Mouse (Mus musculus): Measurements from ENCODE around the gene Myo1g. TPM values are rescaled to one million over a fixed set of nuclear protein-coding genes. Genes with fewer than 3 reads are reported as not detected.
A peak's percentile ranks its signal among the peaks of the same experiment; 100 is the strongest.

Myo1g gene
- polyA plus RNA-seq, 1 experiment = 0.77 TPM

DNA sequence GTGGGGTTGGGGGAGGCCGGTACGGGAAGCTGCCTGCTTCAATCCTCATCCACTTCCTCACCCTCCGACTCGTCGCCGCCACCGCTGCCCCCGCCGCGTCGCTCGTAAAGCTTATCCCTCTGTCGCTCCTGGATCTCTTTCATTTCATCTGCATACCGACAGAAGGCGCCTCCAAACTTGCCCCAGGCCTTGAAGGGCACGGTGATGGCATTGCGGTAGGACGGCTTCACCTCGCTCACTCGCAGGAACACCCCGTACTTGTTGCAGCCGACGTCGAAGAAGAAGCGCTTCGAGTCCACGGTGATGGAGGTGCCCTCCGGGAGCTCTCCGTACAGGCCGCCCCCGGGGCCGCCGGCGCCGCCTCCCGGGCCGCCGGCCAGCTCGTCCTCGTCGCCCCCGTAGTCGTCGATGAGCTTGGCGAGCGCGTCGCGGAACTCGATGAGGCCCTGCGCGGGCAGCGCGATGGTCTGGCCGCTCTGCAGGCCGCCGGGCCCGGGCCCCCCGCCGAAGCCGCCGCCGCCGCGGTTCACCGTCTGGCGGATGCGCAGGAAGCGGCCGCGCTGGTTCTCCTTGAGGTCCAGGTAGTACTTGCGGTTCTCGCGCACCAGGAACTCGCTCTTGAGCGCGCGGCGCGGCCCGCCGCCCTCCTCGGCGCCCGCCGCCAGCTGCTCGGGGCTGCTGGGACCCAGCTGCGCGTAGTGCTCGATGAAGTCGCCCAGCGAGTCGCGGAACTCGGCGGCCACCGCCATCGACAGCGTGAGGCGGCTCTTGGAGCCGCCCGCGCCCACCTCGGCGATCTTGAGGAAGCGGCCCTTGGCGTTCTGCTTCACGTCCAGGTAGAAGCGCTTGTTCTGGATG is 45.7 kb downstream of the Myo1g start:
- Histone ChIP-seq H3K4me1 (ENCODE audit: control insufficient read depth, insufficient read depth, low read length) (peaks cover 17% of the 10 kb centered on the region), H3K27ac (ENCODE audit: insufficient read depth, low read length) (peak overlapping the region; percentile 72), H3K27me3 (ENCODE audit: control insufficient read depth, insufficient read depth, low read length) (no peaks in the 10 kb centered on the region), H3K4me3 (replicated peaks; ENCODE audit: insufficient read depth, low read depth, low read length) (peak overlapping the region; percentile 94)
- under 1% methylated on average over 109 of the region's 109 CpGs for WGBS
- no peak for TF ChIP-seq POLR2A (IDR thresholded peaks at IDR 0.05; ENCODE audit: borderline replicate concordance, insufficient read depth, low read length)
- TF ChIP-seq CTCF (IDR thresholded peaks at IDR 0.05; ENCODE audit: borderline replicate concordance, insufficient read depth, low read depth, low read length) = no peak
- peak; percentile 67 to 71 for DNase-seq

DNA sequence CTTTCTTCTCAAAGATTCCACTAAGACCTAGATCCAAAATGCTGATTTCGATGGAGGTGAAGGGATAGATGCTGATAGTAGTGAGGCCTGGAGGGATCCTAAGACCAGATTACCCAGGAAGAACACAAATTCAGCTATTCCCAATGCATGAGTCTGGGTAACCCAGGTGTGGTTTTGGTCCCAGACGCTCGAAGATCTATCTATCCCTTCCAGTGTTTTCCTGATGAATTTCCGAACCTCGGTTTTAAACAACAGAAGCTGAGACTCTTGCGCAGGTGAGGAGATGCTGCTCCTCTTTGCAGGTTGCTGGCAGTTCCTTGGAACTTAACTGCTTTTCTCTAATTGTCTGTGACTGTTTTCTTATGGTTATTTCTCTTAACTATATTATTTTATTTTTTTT is 46.4 kb downstream of the Myo1g start:
- H3K4me3 ChIP-seq (replicated peaks; ENCODE audit: insufficient read depth, low read depth, low read length) = peak overlapping the region; percentile 94
- TF ChIP-seq POLR2A (IDR thresholded peaks at IDR 0.05; ENCODE audit: borderline replicate concordance, insufficient read depth, low read length) (no peak), CTCF (IDR thresholded peaks at IDR 0.05; ENCODE audit: borderline replicate concordance, insufficient read depth, low read depth, low read length) (no peak)
- 4% methylated on average over 6 of the region's 6 CpGs for WGBS
- no peak for DNase-seq
- no peak overlapping the region; the same call in 1 of the 2 replicates for H3K27ac ChIP-seq (ENCODE audit: insufficient read depth, low read length)
- H3K27me3 ChIP-seq (ENCODE audit: control insufficient read depth, insufficient read depth, low read length) = no peaks in the 10 kb centered on the region
- H3K4me1 ChIP-seq (ENCODE audit: control insufficient read depth, insufficient read depth, low read length) = peaks cover 12% of the 10 kb centered on the region

DNA sequence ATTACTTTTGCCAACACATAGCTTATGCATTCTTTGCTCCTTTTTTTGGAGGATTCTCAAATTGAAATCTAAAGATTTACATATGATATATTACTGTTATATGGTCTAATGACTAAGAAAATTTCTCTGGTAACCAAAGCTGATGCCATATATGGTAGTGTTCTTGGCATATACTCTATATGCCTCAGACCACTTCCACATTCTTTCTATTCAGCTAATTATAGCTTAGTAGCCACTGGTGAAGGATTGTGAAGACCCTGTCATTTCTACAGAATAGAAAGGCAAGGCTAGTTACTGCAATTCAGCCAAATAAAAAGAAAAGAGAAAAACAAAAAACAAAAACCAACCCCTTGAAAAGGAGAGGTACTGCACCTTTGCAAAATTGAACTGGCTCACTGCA is 48.7 kb downstream of the Myo1g start:
- Histone ChIP-seq H3K27ac (ENCODE audit: insufficient read depth, low read length) (no peak overlapping the region), H3K4me1 (ENCODE audit: control insufficient read depth, insufficient read depth, low read length) (peaks cover 9% of the 10 kb centered on the region; the same call in 1 of the 2 replicates), H3K27me3 (ENCODE audit: control insufficient read depth, insufficient read depth, low read length) (no peaks in the 10 kb centered on the region), H3K4me3 (replicated peaks; ENCODE audit: insufficient read depth, low read depth, low read length) (peak overlapping the region; percentile 38)
- TF ChIP-seq POLR2A (IDR thresholded peaks at IDR 0.05; ENCODE audit: borderline replicate concordance, insufficient read depth, low read length) = no peak
- TF ChIP-seq CTCF (IDR thresholded peaks at IDR 0.05; ENCODE audit: borderline replicate concordance, insufficient read depth, low read depth, low read length) = no peak
- DNase-seq = no peak

DNA sequence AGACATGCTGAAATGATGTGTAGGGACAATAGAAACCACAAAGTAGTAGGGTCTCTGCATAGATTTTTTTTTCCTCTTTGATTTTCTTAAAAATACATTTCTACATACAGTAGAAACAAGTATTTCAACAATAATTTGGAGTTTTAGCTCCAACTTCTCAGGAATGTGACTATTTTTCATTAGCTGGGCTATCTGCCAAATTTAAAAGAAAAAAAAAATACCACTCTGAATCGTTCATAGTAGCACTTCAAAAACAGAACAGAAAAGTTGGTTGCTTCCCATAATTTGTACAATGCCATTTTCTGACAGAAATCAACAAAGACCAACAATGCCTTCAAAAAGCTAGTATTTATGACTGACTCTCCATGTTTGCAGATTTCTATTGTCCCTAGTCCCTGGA is 49.3 kb downstream of the Myo1g start:
- H3K4me3 ChIP-seq (replicated peaks; ENCODE audit: insufficient read depth, low read depth, low read length) = peak overlapping the region; percentile 37
- H3K27ac ChIP-seq (ENCODE audit: insufficient read depth, low read length) = no peak overlapping the region
- WGBS = 0% methylated on average over 1 of the region's 1 CpGs
- TF ChIP-seq POLR2A (IDR thresholded peaks at IDR 0.05; ENCODE audit: borderline replicate concordance, insufficient read depth, low read length) (no peak), CTCF (IDR thresholded peaks at IDR 0.05; ENCODE audit: borderline replicate concordance, insufficient read depth, low read depth, low read length) (no peak)
- DNase-seq = no peak
- no peaks in the 10 kb centered on the region for H3K27me3 ChIP-seq (ENCODE audit: control insufficient read depth, insufficient read depth, low read length)
- peaks cover 9% of the 10 kb centered on the region; the same call in 1 of the 2 replicates for H3K4me1 ChIP-seq (ENCODE audit: control insufficient read depth, insufficient read depth, low read length)

DNA sequence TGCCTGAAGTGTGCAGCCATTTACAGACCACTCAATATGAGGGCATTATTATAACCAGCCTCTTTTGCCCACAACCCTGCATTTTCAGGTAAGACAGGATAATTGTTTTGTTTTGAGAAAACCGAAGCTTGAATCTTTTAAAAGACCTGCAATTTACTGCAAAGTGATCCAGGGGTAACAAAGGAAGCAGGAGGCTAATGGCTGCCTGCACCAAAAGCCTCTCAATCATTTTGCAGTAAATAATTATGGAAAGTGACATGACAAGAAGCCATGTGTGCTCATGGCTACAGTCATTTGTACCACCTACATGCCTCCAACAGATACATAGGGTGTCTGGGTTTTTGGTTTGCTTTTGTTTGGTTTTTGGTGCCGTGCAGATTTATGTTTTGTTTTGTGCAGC is 49.7 kb downstream of the Myo1g start:
- Histone ChIP-seq H3K4me3 (replicated peaks; ENCODE audit: insufficient read depth, low read depth, low read length) (peak overlapping the region; percentile 52), H3K27ac (ENCODE audit: insufficient read depth, low read length) (no peak overlapping the region), H3K4me1 (ENCODE audit: control insufficient read depth, insufficient read depth, low read length) (peaks cover 9% of the 10 kb centered on the region; the same call in 1 of the 2 replicates), H3K27me3 (ENCODE audit: control insufficient read depth, insufficient read depth, low read length) (no peaks in the 10 kb centered on the region)
- 14% methylated on average over 2 of the region's 2 CpGs for WGBS
- no peak for DNase-seq
- no peak for TF ChIP-seq CTCF (IDR thresholded peaks at IDR 0.05; ENCODE audit: borderline replicate concordance, insufficient read depth, low read depth, low read length)
- TF ChIP-seq POLR2A (IDR thresholded peaks at IDR 0.05; ENCODE audit: borderline replicate concordance, insufficient read depth, low read length) = no peak

DNA sequence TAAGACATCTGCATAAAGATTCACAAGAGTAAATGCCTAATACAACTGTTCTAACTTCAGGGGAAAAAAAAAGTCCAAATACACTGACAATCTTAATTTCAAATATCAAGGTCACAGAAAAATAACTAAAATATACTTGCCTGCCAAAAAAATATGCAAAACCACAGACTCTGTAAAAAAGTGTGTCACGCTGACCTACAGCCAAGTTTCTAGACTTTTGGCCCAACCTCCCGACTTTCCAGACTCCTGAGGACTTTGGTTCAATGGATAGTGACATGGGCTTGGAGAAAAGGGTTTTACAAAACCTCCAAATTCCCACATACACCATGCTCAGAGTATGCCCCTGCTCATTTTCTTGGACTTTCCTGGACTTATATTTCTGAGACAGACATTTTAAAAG is 52.2 kb downstream of the Myo1g start:
- Histone ChIP-seq H3K27me3 (ENCODE audit: control insufficient read depth, insufficient read depth, low read length) (no peaks in the 10 kb centered on the region), H3K4me3 (replicated peaks; ENCODE audit: insufficient read depth, low read depth, low read length) (no peak overlapping the region), H3K27ac (ENCODE audit: insufficient read depth, low read length) (no peak overlapping the region), H3K4me1 (ENCODE audit: control insufficient read depth, insufficient read depth, low read length) (peaks cover 9% of the 10 kb centered on the region; the same call in 1 of the 2 replicates)
- peak in 1 of 2 experiments; percentile 29 for DNase-seq
- no peak for TF ChIP-seq POLR2A (IDR thresholded peaks at IDR 0.05; ENCODE audit: borderline replicate concordance, insufficient read depth, low read length)
- 8% methylated on average over 2 of the region's 2 CpGs for WGBS

DNA sequence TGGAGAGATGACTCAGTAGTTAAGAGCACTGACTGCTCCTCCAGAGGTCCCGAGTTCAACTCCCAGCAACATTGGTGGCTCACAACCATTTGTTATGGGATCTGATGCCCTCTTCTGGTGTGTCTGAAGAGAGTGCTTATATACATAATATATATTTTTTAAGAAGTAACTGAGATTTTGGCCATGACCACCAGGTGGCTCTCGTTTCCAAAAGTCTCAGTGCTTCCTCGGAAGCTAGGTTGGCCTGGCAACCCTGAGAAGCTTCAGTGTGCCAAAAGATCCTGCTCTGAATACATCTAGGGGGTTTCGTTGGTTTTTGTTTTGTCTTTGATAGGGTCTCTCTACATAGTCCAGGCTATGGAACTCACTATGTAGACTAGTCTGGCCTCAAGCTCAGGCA is 55.6 kb downstream of the Myo1g start:
- peak; percentile 63; the same call in 1 of the 2 replicates for TF ChIP-seq CTCF (IDR thresholded peaks at IDR 0.05; ENCODE audit: borderline replicate concordance, insufficient read depth, low read depth, low read length)
- TF ChIP-seq POLR2A (IDR thresholded peaks at IDR 0.05; ENCODE audit: borderline replicate concordance, insufficient read depth, low read length) = no peak
- 14% methylated on average over 4 of the region's 4 CpGs for WGBS
- Histone ChIP-seq H3K27me3 (ENCODE audit: control insufficient read depth, insufficient read depth, low read length) (no peaks in the 10 kb centered on the region), H3K27ac (ENCODE audit: insufficient read depth, low read length) (no peak overlapping the region), H3K4me1 (ENCODE audit: control insufficient read depth, insufficient read depth, low read length) (peaks cover 6% of the 10 kb centered on the region; the same call in 1 of the 2 replicates), H3K4me3 (replicated peaks; ENCODE audit: insufficient read depth, low read depth, low read length) (no peak overlapping the region)
- DNase-seq = peak; percentile 71 to 73

All from cerebellum, adult 2 months (tissue).